Comparison of ENCODE assay signal across 11 mouse cellular contexts in the genomic region with DNA sequence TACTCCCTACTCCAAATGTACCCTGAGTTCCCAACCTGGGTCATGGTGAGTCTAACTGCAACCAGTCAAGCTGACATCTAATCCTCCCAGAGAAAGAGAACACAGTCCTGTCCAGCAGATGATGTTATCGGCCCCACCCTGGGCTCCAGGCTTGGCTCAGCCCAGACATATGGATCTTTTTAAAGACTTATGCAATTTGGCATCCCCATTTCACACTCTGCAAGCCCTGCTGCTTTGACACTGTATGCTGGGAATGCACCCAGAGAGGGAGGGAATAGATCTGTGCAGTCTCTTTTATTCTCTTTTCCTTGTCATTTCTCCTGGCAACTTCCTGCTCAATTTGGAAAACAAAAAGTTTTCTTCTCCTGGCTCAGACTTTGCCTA. TPM values are rescaled to one million over a fixed set of nuclear protein-coding genes. Genes with fewer than 3 reads are reported as not detected.
A peak's percentile ranks its signal among the peaks of the same experiment; 100 is the strongest.
DNase-seq lines count a peak whose midpoint lies in the region; ATAC-seq and TF ChIP-seq lines count a peak whose summit lies in the region.
"Had no signal": no experiment of that assay in that cellular context is flagged by ENCODE, and none has a peak within 500 bp of the region (broad histone marks: within the 10 kb centered on the region; RNA-seq: fewer than 3 reads in every experiment).

No protein-coding gene starts in this region.

- no peaks in the 10 kb centered on the region for H3K27me3 ChIP-seq in embryonic facial prominence, embryonic 14.5 days (replicated peaks; ENCODE audit: control insufficient read depth, insufficient read depth, low read length)
- H3K27me3 ChIP-seq in hindbrain, embryonic 13.5 days: no peaks in the 10 kb centered on the region
- H3K27me3 ChIP-seq: liver, embryonic 13.5 days; neural tube, embryonic 13.5 days; Patski had no signal

- no peak for TF ChIP-seq CTCF in layer of hippocampus, adult 2 months (conservative IDR thresholded peaks at IDR 0.05)

- intact Hi-C loops in heart, postnatal 10 days (cut with DNase I): no loop called here

- no peaks in the 10 kb centered on the region for H3K36me3 ChIP-seq in embryonic facial prominence, embryonic 14.5 days (ENCODE audit: control insufficient read depth, insufficient read depth, low read length)
- no peaks in the 10 kb centered on the region for H3K36me3 ChIP-seq in hindbrain, embryonic 13.5 days
- H3K36me3 ChIP-seq: liver, embryonic 13.5 days; neural tube, embryonic 13.5 days had no signal

- no peak overlapping the region for H3K4me2 ChIP-seq in embryonic facial prominence, embryonic 14.5 days (ENCODE audit: low read depth, low read length)
- H3K4me2 ChIP-seq in hindbrain, embryonic 13.5 days: no peak overlapping the region
- H3K4me2 ChIP-seq: liver, embryonic 13.5 days; neural tube, embryonic 13.5 days had no signal

- no peaks in the 10 kb centered on the region for H3K9me3 ChIP-seq in embryonic facial prominence, embryonic 14.5 days (ENCODE audit: control insufficient read depth, low read length)
- no peaks in the 10 kb centered on the region for H3K9me3 ChIP-seq in hindbrain, embryonic 13.5 days
- H3K9me3 ChIP-seq: liver, embryonic 13.5 days; neural tube, embryonic 13.5 days had no signal

- ATAC-seq in embryonic facial prominence, embryonic 14.5 days (ENCODE audit: low read depth): peak; percentile 91
- no peak for ATAC-seq in hindbrain, embryonic 13.5 days (ENCODE audit: low FRiP score)
- ATAC-seq: inflammation-experienced regulatory T-cells, adult 6 months; Patski had no signal

- H3K9ac ChIP-seq in embryonic facial prominence, embryonic 14.5 days (ENCODE audit: low read depth, low read length): no peak overlapping the region
- H3K9ac ChIP-seq in hindbrain, embryonic 13.5 days: no peak overlapping the region
- H3K9ac ChIP-seq: liver, embryonic 13.5 days; neural tube, embryonic 13.5 days had no signal

- no peak overlapping the region for H3K4me3 ChIP-seq in embryonic facial prominence, embryonic 14.5 days (ENCODE audit: low read depth, low read length)
- no peak overlapping the region for H3K4me3 ChIP-seq in hindbrain, embryonic 13.5 days
- H3K4me3 ChIP-seq in layer of hippocampus, adult 2 months: no peak overlapping the region
- H3K4me3 ChIP-seq: liver, embryonic 13.5 days; neural tube, embryonic 13.5 days had no signal

- H3K27ac ChIP-seq in embryonic facial prominence, embryonic 14.5 days (replicated peaks; ENCODE audit: low read depth, low read length): peak overlapping the region; percentile 85
- no peak overlapping the region for H3K27ac ChIP-seq in hindbrain, embryonic 13.5 days
- H3K27ac ChIP-seq in layer of hippocampus, adult 2 months: no peak overlapping the region
- H3K27ac ChIP-seq: liver, embryonic 13.5 days; neural tube, embryonic 13.5 days had no signal

- peak; percentile 20 for DNase-seq in ovary, adult 18-20 months (ENCODE audit: low spot score)
- no peak for DNase-seq in ovary, postnatal 36 days (ENCODE audit: low spot score)
- peak; percentile 91 for DNase-seq in embryonic facial prominence, embryonic 14.5 days (ENCODE audit: low spot score)
- peak; percentile 70 to 73 for DNase-seq in heart, postnatal 10 days
- peak; percentile 71 for DNase-seq in telencephalon, adult 2 months (ENCODE audit: low read depth, low spot score)
- DNase-seq in layer of hippocampus, adult 2 months (ENCODE audit: low spot score in 2 of 2): no peak
- DNase-seq: liver, embryonic 13.5 days had no signal

- WGBS in embryonic facial prominence, embryonic 14.5 days: 18% methylated on average over 1 of the region's 1 CpGs
- WGBS in hindbrain, embryonic 13.5 days: 69% methylated on average over 1 of the region's 1 CpGs

- peaks cover 14% of the 10 kb centered on the region for H3K4me1 ChIP-seq in embryonic facial prominence, embryonic 14.5 days (ENCODE audit: control insufficient read depth, insufficient read depth, low read length)
- H3K4me1 ChIP-seq in hindbrain, embryonic 13.5 days (replicated peaks): no peaks in the 10 kb centered on the region
- H3K4me1 ChIP-seq: liver, embryonic 13.5 days; neural tube, embryonic 13.5 days had no signal

RNA-seq across cellular contexts. Expression of a gene that starts 8.7 kb away (rescaled TPM):
- polyA plus RNA-seq in embryonic facial prominence, embryonic 14.5 days (2014; fragmentation: Nextera tagmentation; extraction: Ambion mirVana): 132 and 137 TPM in 2 replicates
- total RNA-seq in heart, postnatal 10 days (2021): 100 to 1,000 TPM; 289 to 314 TPM
- polyA plus RNA-seq in hindbrain, embryonic 13.5 days (2015; fragmentation: Nextera tagmentation; extraction: Ambion mirVana): 37.6 and 39.2 TPM in 2 replicates
- 10 to 100 TPM; 25.5 to 26.5 TPM for total RNA-seq in layer of hippocampus, adult 2 months (2021)

Comparison
In these comparisons a context has a peak if more than half of its experiments do, and no peak if none do; other contexts are left out.
1. DNase-seq: peak in ovary, adult 18-20 months (single experiment), embryonic facial prominence, embryonic 14.5 days (single experiment), heart, postnatal 10 days (2 of 2) and telencephalon, adult 2 months (single experiment); none in ovary, postnatal 36 days (single experiment) and layer of hippocampus, adult 2 months (0 of 2).
2. RNA of a gene that starts 8.7 kb away (total RNA-seq): 289 to 314 TPM in heart, postnatal 10 days; 25.5 to 26.5 TPM in layer of hippocampus, adult 2 months; every median in the first group is over 10 times any median in the second.